Mouse (Mus musculus) spleen, postnatal 36 days (tissue): ENCODE data around the gene Tas2r136.

Experiments used
- DNase-seq, 2 experiments: peaks; one replicate each; pipeline ENCODE4 v3.0.0; 2022; ENCODE audit warnings: low spot score in 2 of 2, mixed read lengths in 1 of 2

The Tas2r136 gene

GRCm38 (mm10) chr6:132778062-132778461, at the start of gene Tas2r136:
Gene Tas2r136, minus strand, starts transcription at chr6:132778162.
- no peak for DNase-seq

- no peak for DNase-seq
Observed at GRCm38 (mm10) chr6:132802518-132802917, 24.6 kb upstream of the Tas2r136 start, which contains the start of gene Tas2r117. Gene Tas2r117, plus strand, starts transcription at chr6:132802818.

GRCm38 (mm10) chr6:132795393-132795792, 17.4 kb upstream of the Tas2r136 start:
- no peak for DNase-seq

GRCm38 (mm10) chr6:132761831-132762230, 16.1 kb downstream of the Tas2r136 start, which contains the start of gene Tas2r102:
Gene Tas2r102, plus strand, starts transcription at chr6:132762131.
- DNase-seq = no peak

GRCm38 (mm10) chr6:132754430-132754829, 23.5 kb downstream of the Tas2r136 start, which contains the start of gene Tas2r124:
Gene Tas2r124, plus strand, starts transcription at chr6:132754730.
- DNase-seq = no peak

- DNase-seq = no peak
Observed at GRCm38 (mm10) chr6:132750206-132750605, 27.8 kb downstream of the Tas2r136 start.

- no peak for DNase-seq
Observed at GRCm38 (mm10) chr6:132737935-132738334, 40.0 kb downstream of the Tas2r136 start, which contains the start of gene Tas2r115. Gene Tas2r115, minus strand, starts transcription at chr6:132738035.
